In genomic region chr2:26579714-26580113, GRCm38 (mm10) we compare ENCODE assay signal across 8 mouse cellular contexts. TPM values are rescaled to one million over a fixed set of nuclear protein-coding genes. Genes with fewer than 3 reads are reported as not detected.
A peak's percentile ranks its signal among the peaks of the same experiment; 100 is the strongest.
DNase-seq lines count a peak whose midpoint lies in the region; ATAC-seq and TF ChIP-seq lines count a peak whose summit lies in the region.

Gene Egfl7, plus strand, starts transcription at chr2:26580014.

- TF ChIP-seq CTCF in ES-Bruce4 (IDR thresholded peaks at IDR 0.05; ENCODE audit: low read depth, low read length): no peak

- peaks cover 5% of the 10 kb centered on the region for H3K4me1 ChIP-seq in ES-Bruce4 (ENCODE audit: control insufficient read depth, insufficient read depth, low read length)
- H3K4me1 ChIP-seq in forebrain, embryonic 16.5 days (replicated peaks; ENCODE audit: control insufficient read depth, insufficient read depth, low read length): no peaks in the 10 kb centered on the region
- H3K4me1 ChIP-seq in hindbrain, embryonic 13.5 days (replicated peaks): peaks cover 22% of the 10 kb centered on the region
- peaks cover 37% of the 10 kb centered on the region for H3K4me1 ChIP-seq in liver, embryonic 15.5 days (replicated peaks)

- TF ChIP-seq POLR2A in ES-Bruce4 (IDR thresholded peaks at IDR 0.05; ENCODE audit: insufficient read depth, low read length): no peak

- no peaks in the 10 kb centered on the region for H3K9me3 ChIP-seq in ES-Bruce4 (replicated peaks; ENCODE audit: control insufficient read depth, insufficient read depth, low read length, poor library complexity, severe bottlenecking)
- H3K9me3 ChIP-seq in forebrain, embryonic 16.5 days (ENCODE audit: control insufficient read depth, low read length): no peaks in the 10 kb centered on the region
- no peaks in the 10 kb centered on the region for H3K9me3 ChIP-seq in hindbrain, embryonic 13.5 days
- no peaks in the 10 kb centered on the region for H3K9me3 ChIP-seq in liver, embryonic 15.5 days (replicated peaks)

- no peak for ATAC-seq in forebrain, embryonic 16.5 days
- ATAC-seq in hindbrain, embryonic 13.5 days (ENCODE audit: low FRiP score): no peak
- no peak for ATAC-seq in liver, embryonic 15.5 days (ENCODE audit: insufficient read depth)

- TF ChIP-seq EP300 in ES-Bruce4 (IDR thresholded peaks at IDR 0.05; ENCODE audit: insufficient read depth, low read depth, low read length): no peak

- no peaks in the 10 kb centered on the region for H3K27me3 ChIP-seq in ES-Bruce4 (ENCODE audit: control insufficient read depth, insufficient read depth, low read length, poor library complexity, severe bottlenecking)
- no peaks in the 10 kb centered on the region for H3K27me3 ChIP-seq in forebrain, embryonic 16.5 days (replicated peaks; ENCODE audit: control insufficient read depth, insufficient read depth, low read length)
- no peaks in the 10 kb centered on the region for H3K27me3 ChIP-seq in hindbrain, embryonic 13.5 days
- peaks cover 14% of the 10 kb centered on the region; the same call in 1 of the 2 replicates for H3K27me3 ChIP-seq in liver, embryonic 15.5 days

- no peaks in the 10 kb centered on the region for H3K36me3 ChIP-seq in ES-Bruce4 (ENCODE audit: control insufficient read depth, insufficient read depth, low read length, poor library complexity, severe bottlenecking)
- H3K36me3 ChIP-seq in forebrain, embryonic 16.5 days (ENCODE audit: control insufficient read depth, insufficient read depth): no peaks in the 10 kb centered on the region
- H3K36me3 ChIP-seq in hindbrain, embryonic 13.5 days: no peaks in the 10 kb centered on the region
- no peaks in the 10 kb centered on the region for H3K36me3 ChIP-seq in liver, embryonic 15.5 days (replicated peaks)

- no peak for DNase-seq in adrenal gland, adult 18-20 months (ENCODE audit: low spot score in 2 of 2)
- no peak for DNase-seq in adrenal gland, adult (ENCODE audit: inconsistent age in 2 of 2, low spot score in 1 of 2)
- DNase-seq in cerebellum, postnatal 36 days: no peak
- DNase-seq in urinary bladder, postnatal 36 days (ENCODE audit: low spot score in 2 of 2): no peak

- no peak within 1 kb of the TSS for H3K27ac ChIP-seq in ES-Bruce4 (ENCODE audit: insufficient read depth, low read length)
- H3K27ac ChIP-seq in forebrain, embryonic 16.5 days (ENCODE audit: low read length): no peak within 1 kb of the TSS
- H3K27ac ChIP-seq in hindbrain, embryonic 13.5 days: peak within 1 kb of the TSS; percentile 30; the same call in 1 of the 2 replicates
- H3K27ac ChIP-seq in liver, embryonic 15.5 days (replicated peaks): no peak within 1 kb of the TSS

- WGBS in forebrain, embryonic 16.5 days: 81% methylated on average over 1 of the region's 1 CpGs
- WGBS in hindbrain, embryonic 13.5 days: 100% methylated on average over 1 of the region's 1 CpGs
- WGBS in liver, embryonic 15.5 days (ENCODE audit: insufficient replicate concordance): 56% methylated on average over 1 of the region's 1 CpGs

- H3K9ac ChIP-seq in ES-Bruce4 (ENCODE audit: low read depth, poor library complexity, severe bottlenecking): no peak within 1 kb of the TSS
- H3K9ac ChIP-seq in forebrain, embryonic 16.5 days (replicated peaks; ENCODE audit: low read depth, low read length): no peak within 1 kb of the TSS
- no peak within 1 kb of the TSS for H3K9ac ChIP-seq in hindbrain, embryonic 13.5 days
- H3K9ac ChIP-seq in liver, embryonic 15.5 days: no peak within 1 kb of the TSS

- no peak within 1 kb of the TSS for H3K4me2 ChIP-seq in forebrain, embryonic 16.5 days (ENCODE audit: low read length)
- H3K4me2 ChIP-seq in hindbrain, embryonic 13.5 days: no peak within 1 kb of the TSS
- H3K4me2 ChIP-seq in liver, embryonic 15.5 days: no peak within 1 kb of the TSS; the same call in 1 of the 2 replicates

- no peak within 1 kb of the TSS for H3K4me3 ChIP-seq in ES-Bruce4 (ENCODE audit: low read depth, low read length)
- H3K4me3 ChIP-seq in forebrain, embryonic 16.5 days (replicated peaks; ENCODE audit: low read length): no peak within 1 kb of the TSS
- no peak within 1 kb of the TSS for H3K4me3 ChIP-seq in hindbrain, embryonic 13.5 days
- H3K4me3 ChIP-seq in liver, embryonic 15.5 days (replicated peaks): no peak within 1 kb of the TSS

RNA-seq across cellular contexts. Expression of gene Egfl7, which starts in this region (rescaled TPM):
- total RNA-seq in adrenal gland, adult 18-20 months (2021): 100 to 1,000 TPM in 1 of 2 experiments, 10 to 100 TPM in 1; 97.9 to 102 TPM
- 37.7 and 41.1 TPM in 2 replicates for polyA plus RNA-seq in ES-Bruce4 (2011; ENCODE audit: insufficient read depth, insufficient read length, low read depth, missing spikeins)
- polyA plus RNA-seq in forebrain, embryonic 16.5 days (2015; fragmentation: Nextera tagmentation; extraction: Ambion mirVana): 59.5 and 61.7 TPM in 2 replicates
- 72.2 and 78.9 TPM in 2 replicates for polyA plus RNA-seq in hindbrain, embryonic 13.5 days (2015; fragmentation: Nextera tagmentation; extraction: Ambion mirVana)
- 55.1 and 64.6 TPM in 2 replicates for polyA plus RNA-seq in liver, embryonic 15.5 days (2015; fragmentation: Nextera tagmentation; extraction: Ambion mirVana)
